Mouse (Mus musculus): ENCODE data around the gene Rsf1. TPM values are rescaled to one million over a fixed set of nuclear protein-coding genes. Genes with fewer than 3 reads are reported as not detected.

The Rsf1 gene
- polyA plus RNA-seq (2012; rRNA removed), result 14.7 and 15.2 TPM in 2 replicates

GRCm38 (mm10) chr7:97579067-97579975, at the start of gene Rsf1, which contains the start of gene Aamdc:
Gene Rsf1, plus strand, starts transcription at chr7:97579889.
Gene Aamdc, minus strand, starts transcription at chr7:97579497.
- H3K4me1 ChIP-seq (ENCODE audit: control insufficient read depth, insufficient read depth, low read length), result no peaks in the 10 kb centered on the region
- WGBS, result under 1% methylated on average over 65 of the region's 68 CpGs
- peak within 1 kb of the TSS; percentile 86 for H3K4me3 ChIP-seq (replicated peaks; ENCODE audit: insufficient read depth, low read depth, low read length)
- peak; percentile 73 for TF ChIP-seq CTCF (IDR thresholded peaks at IDR 0.05; ENCODE audit: borderline replicate concordance, insufficient read depth, low read depth, low read length)
- peak; percentile 93 for TF ChIP-seq POLR2A (IDR thresholded peaks at IDR 0.05; ENCODE audit: borderline replicate concordance, insufficient read depth, low read length)
- peak; percentile 95 to 97 for DNase-seq
- no peaks in the 10 kb centered on the region for H3K27me3 ChIP-seq (ENCODE audit: control insufficient read depth, insufficient read depth, low read length)
- H3K27ac ChIP-seq (ENCODE audit: insufficient read depth, low read length), result peak within 1 kb of the TSS; percentile 80

GRCm38 (mm10) chr7:97535531-97535930, 44.2 kb upstream of the Rsf1 start:
- Histone ChIP-seq H3K4me1 (ENCODE audit: control insufficient read depth, insufficient read depth, low read length) (no peaks in the 10 kb centered on the region; the same call in 1 of the 2 replicates), H3K27ac (ENCODE audit: insufficient read depth, low read length) (no peak overlapping the region), H3K27me3 (ENCODE audit: control insufficient read depth, insufficient read depth, low read length) (no peaks in the 10 kb centered on the region), H3K4me3 (replicated peaks; ENCODE audit: insufficient read depth, low read depth, low read length) (no peak overlapping the region)
- 82% methylated on average over 5 of the region's 5 CpGs for WGBS
- TF ChIP-seq CTCF (IDR thresholded peaks at IDR 0.05; ENCODE audit: borderline replicate concordance, insufficient read depth, low read depth, low read length) (no peak), POLR2A (IDR thresholded peaks at IDR 0.05; ENCODE audit: borderline replicate concordance, insufficient read depth, low read length) (no peak)
- no peak for DNase-seq

GRCm38 (mm10) chr7:97536571-97536970, 43.1 kb upstream of the Rsf1 start:
- H3K4me3 ChIP-seq (replicated peaks; ENCODE audit: insufficient read depth, low read depth, low read length), result no peak overlapping the region
- DNase-seq, result no peak
- WGBS, result 93% methylated on average over 5 of the region's 5 CpGs
- no peaks in the 10 kb centered on the region; the same call in 1 of the 2 replicates for H3K4me1 ChIP-seq (ENCODE audit: control insufficient read depth, insufficient read depth, low read length)
- no peak overlapping the region for H3K27ac ChIP-seq (ENCODE audit: insufficient read depth, low read length)
- no peaks in the 10 kb centered on the region for H3K27me3 ChIP-seq (ENCODE audit: control insufficient read depth, insufficient read depth, low read length)
- TF ChIP-seq CTCF (IDR thresholded peaks at IDR 0.05; ENCODE audit: borderline replicate concordance, insufficient read depth, low read depth, low read length), result no peak
- TF ChIP-seq POLR2A (IDR thresholded peaks at IDR 0.05; ENCODE audit: borderline replicate concordance, insufficient read depth, low read length), result no peak

- 0 out of 2 replicates have a peak overlapping the region, but pooled peaks have one; percentile 1 for H3K27ac ChIP-seq (ENCODE audit: insufficient read depth, low read length)
- TF ChIP-seq CTCF (IDR thresholded peaks at IDR 0.05; ENCODE audit: borderline replicate concordance, insufficient read depth, low read depth, low read length), result no peak
- no peak for TF ChIP-seq POLR2A (IDR thresholded peaks at IDR 0.05; ENCODE audit: borderline replicate concordance, insufficient read depth, low read length)
- no peaks in the 10 kb centered on the region for H3K27me3 ChIP-seq (ENCODE audit: control insufficient read depth, insufficient read depth, low read length)
- no peak overlapping the region for H3K4me3 ChIP-seq (replicated peaks; ENCODE audit: insufficient read depth, low read depth, low read length)
- peak; percentile 45 to 64 for DNase-seq
- H3K4me1 ChIP-seq (ENCODE audit: control insufficient read depth, insufficient read depth, low read length), result peaks cover 6% of the 10 kb centered on the region
- WGBS, result 5% methylated on average over 2 of the region's 2 CpGs
These were observed 33.2 kb upstream of the Rsf1 start for GRCm38 (mm10) chr7:97546462-97546861.

GRCm38 (mm10) chr7:97549301-97549700, 30.4 kb upstream of the Rsf1 start:
- no peak for DNase-seq
- no peaks in the 10 kb centered on the region for H3K27me3 ChIP-seq (ENCODE audit: control insufficient read depth, insufficient read depth, low read length)
- peaks cover 6% of the 10 kb centered on the region for H3K4me1 ChIP-seq (ENCODE audit: control insufficient read depth, insufficient read depth, low read length)
- no peak overlapping the region for H3K4me3 ChIP-seq (replicated peaks; ENCODE audit: insufficient read depth, low read depth, low read length)
- H3K27ac ChIP-seq (ENCODE audit: insufficient read depth, low read length), result no peak overlapping the region
- TF ChIP-seq CTCF (IDR thresholded peaks at IDR 0.05; ENCODE audit: borderline replicate concordance, insufficient read depth, low read depth, low read length) (no peak), POLR2A (IDR thresholded peaks at IDR 0.05; ENCODE audit: borderline replicate concordance, insufficient read depth, low read length) (no peak)
- 90% methylated on average over 10 of the region's 10 CpGs for WGBS

GRCm38 (mm10) chr7:97550673-97551072, 29.0 kb upstream of the Rsf1 start:
- Histone ChIP-seq H3K4me3 (replicated peaks; ENCODE audit: insufficient read depth, low read depth, low read length) (no peak overlapping the region), H3K4me1 (ENCODE audit: control insufficient read depth, insufficient read depth, low read length) (peaks cover 6% of the 10 kb centered on the region), H3K27me3 (ENCODE audit: control insufficient read depth, insufficient read depth, low read length) (no peaks in the 10 kb centered on the region), H3K27ac (ENCODE audit: insufficient read depth, low read length) (no peak overlapping the region)
- TF ChIP-seq POLR2A (IDR thresholded peaks at IDR 0.05; ENCODE audit: borderline replicate concordance, insufficient read depth, low read length), result no peak
- TF ChIP-seq CTCF (IDR thresholded peaks at IDR 0.05; ENCODE audit: borderline replicate concordance, insufficient read depth, low read depth, low read length), result no peak
- no peak for DNase-seq
- 86% methylated on average over 9 of the region's 9 CpGs for WGBS

- no peaks in the 10 kb centered on the region for H3K4me1 ChIP-seq (ENCODE audit: control insufficient read depth, insufficient read depth, low read length)
- no peak overlapping the region for H3K27ac ChIP-seq (ENCODE audit: insufficient read depth, low read length)
- TF ChIP-seq CTCF (IDR thresholded peaks at IDR 0.05; ENCODE audit: borderline replicate concordance, insufficient read depth, low read depth, low read length) (no peak), POLR2A (IDR thresholded peaks at IDR 0.05; ENCODE audit: borderline replicate concordance, insufficient read depth, low read length) (no peak)
- DNase-seq, result no peak
- WGBS, result 86% methylated on average over 2 of the region's 2 CpGs
- H3K4me3 ChIP-seq (replicated peaks; ENCODE audit: insufficient read depth, low read depth, low read length), result no peak overlapping the region
- no peaks in the 10 kb centered on the region for H3K27me3 ChIP-seq (ENCODE audit: control insufficient read depth, insufficient read depth, low read length)
These were observed 16.1 kb upstream of the Rsf1 start for GRCm38 (mm10) chr7:97563576-97563975.

GRCm38 (mm10) chr7:97569372-97569771, 10.3 kb upstream of the Rsf1 start:
- no peak for DNase-seq
- Histone ChIP-seq H3K27me3 (ENCODE audit: control insufficient read depth, insufficient read depth, low read length) (no peaks in the 10 kb centered on the region), H3K4me3 (replicated peaks; ENCODE audit: insufficient read depth, low read depth, low read length) (no peak overlapping the region), H3K4me1 (ENCODE audit: control insufficient read depth, insufficient read depth, low read length) (no peaks in the 10 kb centered on the region), H3K27ac (ENCODE audit: insufficient read depth, low read length) (no peak overlapping the region)
- TF ChIP-seq CTCF (IDR thresholded peaks at IDR 0.05; ENCODE audit: borderline replicate concordance, insufficient read depth, low read depth, low read length) (no peak), POLR2A (IDR thresholded peaks at IDR 0.05; ENCODE audit: borderline replicate concordance, insufficient read depth, low read length) (no peak)
- WGBS, result 84% methylated on average over 4 of the region's 4 CpGs
